Mouse (Mus musculus) gastrocnemius, adult 18-20 months (tissue): ENCODE results near the gene Slc26a8. TPM values are rescaled to one million over a fixed set of nuclear protein-coding genes. Genes with fewer than 3 reads are reported as not detected.
"Not testable (repeated sequence)": the region's sequence is repeated elsewhere in the genome, so short reads cannot be mapped to it uniquely, and the experiment has no call there.

Experiments
- DNase-seq: peaks from one replicate; pipeline ENCODE4 v3.0.0; 2021; ENCODE audit warnings: low spot score
- long read RNA-seq, 2 experiments: library from polyadenylated mRNA; stranded (forward); transcript quantifications; one replicate each; pipeline ENCODE4 v2.0.0; 2021
- total RNA-seq, 2 experiments: library from RNA; stranded (reverse); gene quantifications; 2 replicates each; pipeline ENCODE4 v1.2.3; 2021

Gene Slc26a8
- under 1 TPM; 0.17 to 0.18 TPM for total RNA-seq
- long read RNA-seq, experiment 1, result 0 reads
- long read RNA-seq, experiment 2, result 0 reads

DNA sequence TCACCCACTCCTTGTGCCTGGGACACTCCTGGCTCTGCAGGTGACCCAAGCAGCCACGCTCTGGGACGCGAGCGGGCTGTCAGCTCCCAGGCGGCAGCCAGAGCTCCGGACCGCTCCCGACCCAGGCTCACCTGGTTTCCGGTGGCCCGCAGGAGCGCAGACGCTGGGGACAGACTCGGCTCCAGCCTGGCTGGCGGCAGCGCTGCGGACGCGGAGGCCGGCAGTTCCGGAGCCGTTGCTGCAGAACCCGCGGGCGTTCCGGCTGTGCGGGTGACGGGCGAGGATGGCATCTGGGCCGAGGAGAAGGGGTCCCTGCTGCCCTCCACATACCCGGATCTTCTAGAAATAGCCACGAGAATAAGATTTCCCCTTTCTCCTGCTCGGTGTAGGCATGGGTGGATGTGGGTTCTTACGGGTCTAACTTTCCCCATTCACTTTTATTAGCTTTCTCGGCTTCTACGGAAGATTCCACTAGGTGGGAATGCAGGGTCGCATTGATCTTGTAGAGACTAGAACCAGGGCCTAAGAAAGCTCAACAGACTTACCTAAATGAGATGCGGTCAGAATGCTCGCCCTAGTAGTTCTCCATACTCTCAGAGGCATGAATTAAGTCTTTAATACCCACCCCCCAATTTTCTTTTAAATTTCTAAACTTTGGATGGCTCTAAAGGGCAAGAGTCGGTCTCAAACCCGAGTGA is at the start of gene Slc26a8:
Gene Slc26a8, minus strand, starts transcription at position 648 of the 698 bp plus-strand sequence.
- no peak for DNase-seq

DNA sequence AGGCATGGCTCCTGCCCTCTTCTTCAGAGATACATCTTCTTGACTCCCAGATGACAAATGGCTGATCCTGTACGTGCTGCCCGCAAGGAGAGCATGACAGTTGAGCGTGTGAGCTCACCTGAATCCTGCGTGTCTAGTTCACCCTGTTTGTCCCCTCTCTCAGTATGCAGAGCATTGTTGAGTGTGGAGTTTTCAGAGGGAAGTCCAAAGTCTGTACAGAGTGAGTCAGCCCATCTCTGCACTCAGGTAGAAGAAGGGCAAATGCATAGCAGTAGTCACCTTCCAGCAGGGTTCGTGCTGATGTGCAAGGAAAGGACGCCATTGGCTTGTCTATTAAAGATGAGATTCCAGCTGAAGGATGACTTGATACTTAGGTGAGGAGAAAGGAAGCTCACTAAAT is 49.2 kb upstream of the Slc26a8 start:
- no peak for DNase-seq

DNA sequence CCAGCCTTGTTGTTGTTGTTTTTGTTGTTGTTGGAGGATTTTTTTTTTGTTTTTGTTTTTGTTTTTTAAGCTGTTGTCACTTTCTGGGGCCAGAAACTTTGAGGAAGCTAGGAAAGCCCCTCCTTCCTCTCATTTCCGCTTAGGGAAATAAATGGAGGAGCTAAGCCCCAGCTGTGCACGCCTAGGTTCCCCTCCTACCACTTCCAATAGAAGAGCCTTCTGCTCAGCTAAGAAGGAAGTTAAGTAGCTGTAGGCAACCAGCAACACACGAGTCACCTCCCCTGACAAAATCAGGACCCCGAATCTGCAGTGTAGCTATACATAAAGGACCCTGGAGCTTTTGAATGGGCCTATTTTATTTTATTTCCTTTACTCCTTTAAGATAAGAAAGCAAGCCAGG is 47.9 kb upstream of the Slc26a8 start:
- no peak for DNase-seq

- DNase-seq, result no peak
Observed at GRCm38 (mm10) chr17:28736486-28736885, 46.5 kb upstream of the Slc26a8 start.

DNA sequence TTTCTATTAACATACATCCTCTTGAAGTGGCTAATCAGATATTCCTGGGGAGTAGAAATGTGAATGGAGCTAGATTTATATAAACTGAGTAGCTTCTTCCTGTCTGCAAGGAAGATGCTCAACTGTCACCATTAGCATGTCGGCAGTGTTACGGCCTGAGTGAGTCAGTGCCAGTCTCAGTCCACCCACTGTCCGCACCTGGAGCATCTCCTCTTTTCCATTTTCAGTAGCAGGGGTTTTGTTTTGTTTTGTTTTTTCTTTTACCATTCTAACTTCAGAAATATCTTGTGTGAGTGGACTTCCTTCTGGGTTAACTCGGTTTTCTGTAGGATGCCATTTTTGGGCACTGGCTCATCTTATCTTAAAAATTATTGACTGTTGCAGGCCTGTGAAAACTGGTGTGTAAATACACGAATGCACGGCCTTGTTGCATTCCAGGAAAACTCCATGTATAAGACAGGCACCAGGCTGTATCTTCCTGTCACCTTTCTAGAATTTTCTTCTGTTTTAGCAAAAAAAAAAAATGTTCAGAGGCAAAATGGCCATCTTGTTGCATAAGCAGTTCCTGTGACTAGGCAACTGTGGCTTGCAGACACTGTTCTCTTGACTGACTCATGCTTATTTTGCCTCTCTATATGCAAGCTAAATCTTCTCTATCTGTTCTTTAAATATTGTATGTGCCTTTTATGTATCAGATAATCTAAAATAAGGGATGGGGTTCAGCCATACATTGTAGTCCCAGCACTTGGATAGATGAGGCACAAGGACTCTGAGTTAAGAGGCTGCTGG is 45.5 kb upstream of the Slc26a8 start:
- DNase-seq, result no peak

GRCm38 (mm10) chr17:28727511-28727910 is 37.5 kb upstream of the Slc26a8 start:
- DNase-seq, result not testable (repeated sequence)

DNA sequence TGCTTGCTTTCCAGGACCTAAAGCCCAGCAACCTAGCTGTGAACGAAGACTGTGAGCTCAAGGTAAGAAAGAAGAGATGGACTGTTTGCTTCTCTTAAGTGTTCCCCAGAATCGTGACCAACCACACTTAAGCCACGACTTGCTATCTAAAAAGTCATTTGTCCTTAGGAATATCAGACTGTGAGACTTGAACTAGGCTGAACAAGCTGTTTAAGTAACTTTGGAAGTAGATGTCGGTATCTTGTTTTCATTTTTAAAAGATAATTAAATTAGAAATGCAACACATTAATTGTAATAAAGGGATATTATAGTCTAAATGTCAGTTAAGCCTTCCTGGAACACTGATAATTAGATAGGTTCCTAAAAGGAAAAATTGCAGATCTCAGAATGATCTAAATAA is 35.8 kb upstream of the Slc26a8 start, which contains the start of gene AC170998.1:
Gene AC170998.1, plus strand, starts transcription at position 301 of the 400 bp plus-strand sequence.
- DNase-seq, result no peak

DNA sequence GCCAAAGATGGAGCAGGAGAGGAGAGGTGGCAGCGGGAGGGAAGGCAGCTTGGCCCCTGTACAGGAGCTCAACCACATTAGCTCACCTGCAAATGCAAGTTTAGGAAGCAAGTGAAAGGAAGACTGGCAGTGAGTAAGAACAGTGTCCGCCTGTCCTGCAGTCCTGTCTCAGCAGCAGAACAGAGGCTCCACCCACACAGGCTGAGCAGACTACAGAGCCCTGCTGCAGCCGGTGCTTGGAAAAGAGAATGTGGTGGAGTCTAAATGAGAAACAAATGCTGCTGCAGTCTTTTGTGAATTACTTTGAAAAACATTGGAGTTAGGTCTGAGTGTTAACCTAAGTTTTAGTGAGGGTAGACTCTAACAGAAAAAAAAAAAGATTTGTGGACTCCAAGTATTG is 27.5 kb upstream of the Slc26a8 start:
- DNase-seq, result no peak

DNA sequence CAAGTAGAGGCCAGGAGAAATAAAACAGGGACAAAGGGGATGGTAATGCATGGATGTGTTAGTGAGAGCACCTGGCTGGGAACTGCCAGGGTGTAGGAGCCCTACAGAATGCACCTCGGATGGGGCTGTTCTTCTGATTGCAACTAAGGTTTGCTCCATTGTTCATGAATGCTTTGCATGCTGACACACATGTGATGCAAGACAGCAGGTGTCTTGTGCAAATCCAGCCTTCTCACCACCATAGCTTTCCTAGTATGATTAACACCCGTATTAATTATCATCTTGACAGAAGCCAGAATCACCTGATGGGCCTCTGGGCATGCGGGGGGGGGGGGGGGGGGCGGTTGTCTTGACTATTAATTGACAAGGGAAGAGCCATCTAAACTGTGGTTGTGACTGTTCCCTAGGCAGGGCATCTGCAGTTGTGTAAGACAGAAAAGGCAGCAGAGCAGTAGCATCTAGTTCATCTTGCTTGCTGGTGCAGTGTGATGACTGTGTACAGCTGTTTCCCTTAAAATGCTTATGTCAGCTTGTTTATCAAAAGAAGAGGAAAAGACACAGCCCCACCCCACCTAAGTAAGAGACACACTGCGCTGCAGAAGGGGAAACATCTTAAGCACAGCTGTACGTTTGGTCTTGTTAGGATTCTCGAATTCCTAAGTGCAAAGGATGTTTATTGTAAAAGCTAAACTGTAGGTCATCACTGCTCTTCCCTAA is 26.0 kb upstream of the Slc26a8 start:
- no peak for DNase-seq

DNA sequence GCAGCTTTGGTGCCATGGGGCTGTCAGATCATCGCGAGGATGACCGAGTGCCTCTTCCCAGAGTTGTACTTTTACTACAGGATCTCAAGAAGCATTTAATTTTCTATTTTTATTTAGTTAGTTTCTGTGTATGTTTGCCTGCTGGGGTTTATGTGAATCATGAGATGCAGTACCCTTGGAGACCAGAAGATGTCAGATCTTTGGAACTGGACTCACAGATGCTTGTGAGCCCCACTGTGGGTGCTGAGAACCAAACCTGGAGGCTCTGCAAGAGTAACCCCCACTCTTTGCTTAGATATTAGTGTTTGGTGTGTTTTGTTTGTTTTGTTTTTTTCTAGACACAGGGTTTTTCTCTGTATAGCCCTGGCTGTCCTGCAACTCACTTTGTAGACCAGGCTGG is 24.0 kb upstream of the Slc26a8 start:
- DNase-seq, result no peak

DNA sequence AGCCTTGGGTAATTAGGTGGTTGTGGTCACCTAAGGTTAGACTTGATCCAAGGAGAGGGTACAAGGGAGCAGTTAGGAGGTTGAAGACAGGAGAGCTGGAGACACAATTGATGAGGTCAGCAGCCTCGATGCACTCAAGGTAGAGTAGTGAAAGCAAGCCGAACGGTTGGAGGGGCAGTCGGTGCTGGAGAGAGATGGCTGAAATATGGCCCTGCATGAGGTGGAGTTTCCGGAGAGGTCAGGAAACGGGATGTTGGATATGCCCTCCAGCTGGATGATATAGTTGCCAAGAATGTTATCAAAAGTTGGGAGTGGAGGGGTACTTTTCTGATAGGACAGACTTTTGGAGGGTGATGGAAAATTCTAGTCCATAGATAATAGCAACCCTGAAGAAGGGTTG is 22.3 kb upstream of the Slc26a8 start:
- DNase-seq, result no peak

DNA sequence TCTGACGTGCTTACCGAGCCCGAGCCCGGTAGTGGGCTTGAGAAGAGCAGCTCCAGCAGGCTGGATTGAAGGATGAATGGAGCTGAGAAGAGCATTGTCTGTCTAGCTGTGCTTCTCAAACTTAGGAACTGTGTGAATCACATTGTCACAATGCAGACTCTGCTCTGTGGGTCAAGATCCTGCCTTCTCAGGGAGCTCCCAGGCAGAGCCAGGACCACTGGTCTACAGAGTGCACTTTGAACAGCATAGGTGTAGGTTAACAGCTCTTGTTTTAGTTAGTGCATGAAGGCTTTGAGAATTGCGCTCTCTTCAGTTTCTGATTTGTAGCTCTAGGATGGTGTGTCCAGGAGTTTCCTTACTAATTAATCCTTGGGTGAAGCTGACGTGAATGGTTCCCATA is 21.2 kb upstream of the Slc26a8 start:
- no peak for DNase-seq

GRCm38 (mm10) chr17:28710291-28710688 is 20.3 kb upstream of the Slc26a8 start:
- no peak for DNase-seq

DNA sequence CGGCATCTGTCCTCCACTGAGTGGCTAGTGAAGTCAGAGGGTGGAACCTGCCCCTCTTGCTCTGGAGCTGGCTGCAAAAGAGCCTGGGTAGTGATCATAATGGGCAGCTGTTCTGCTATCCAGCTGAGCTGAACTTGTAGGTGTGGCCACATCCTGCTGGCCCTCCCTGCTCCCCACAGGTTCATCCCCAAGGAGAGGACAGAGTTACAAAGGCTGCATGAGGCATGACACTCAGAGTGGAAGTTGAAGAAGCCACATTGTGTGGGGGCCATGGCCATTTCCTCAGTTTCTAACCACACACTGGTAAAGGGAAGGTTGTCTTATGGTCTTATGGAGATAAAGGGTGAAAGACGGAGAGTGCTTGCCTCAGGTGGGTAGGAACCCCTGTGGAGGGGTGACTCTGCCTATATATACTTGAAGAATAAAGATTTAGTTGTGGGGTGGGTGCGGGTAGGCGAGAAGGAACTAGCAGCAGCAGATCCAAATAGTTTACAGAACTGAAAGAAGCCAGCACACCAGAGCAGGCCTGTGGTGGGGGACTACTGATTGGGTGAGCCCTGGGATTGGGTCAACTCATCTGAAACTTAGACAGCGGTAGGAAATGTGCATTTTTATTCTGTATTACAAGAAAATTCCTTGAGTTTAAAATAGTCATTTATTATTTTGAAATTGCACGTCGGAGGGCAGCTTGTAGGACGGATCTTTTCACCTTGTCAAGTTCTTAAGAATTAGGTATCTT is 19.7 kb upstream of the Slc26a8 start:
- DNase-seq, result no peak

- peak; percentile 45 for DNase-seq
Observed at GRCm38 (mm10) chr17:28708989-28709388, 19.0 kb upstream of the Slc26a8 start.

DNA sequence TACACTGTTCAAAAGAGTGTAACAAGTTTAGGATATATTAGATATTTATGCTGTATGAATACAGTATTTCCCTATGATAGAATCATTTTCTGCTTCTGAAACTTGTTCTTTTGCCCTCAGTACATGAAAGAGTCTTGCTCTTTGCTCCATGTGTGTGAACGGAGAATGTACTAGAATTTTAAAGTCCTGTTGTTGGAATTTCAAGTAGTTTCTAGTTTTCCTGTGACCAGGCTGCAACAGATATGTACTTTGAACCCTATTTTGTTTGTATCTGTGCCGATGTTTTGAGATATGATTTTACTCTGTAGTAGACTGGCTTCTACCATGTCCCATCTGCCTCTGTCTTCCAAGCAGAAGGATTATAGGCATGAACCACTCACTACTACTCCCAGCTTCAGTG is 17.8 kb upstream of the Slc26a8 start:
- no peak for DNase-seq

GRCm38 (mm10) chr17:28707136-28707627 is 17.1 kb upstream of the Slc26a8 start:
- DNase-seq, result no peak

GRCm38 (mm10) chr17:28706697-28707096 is 16.7 kb upstream of the Slc26a8 start:
- peak; percentile 65 for DNase-seq

- no peak for DNase-seq
Observed at GRCm38 (mm10) chr17:28702646-28703045, 12.6 kb upstream of the Slc26a8 start.

GRCm38 (mm10) chr17:28701737-28702136 is 11.7 kb upstream of the Slc26a8 start:
- DNase-seq, result no peak

- DNase-seq, result no peak
Observed at GRCm38 (mm10) chr17:28701171-28701570, 11.1 kb upstream of the Slc26a8 start.
